Mouse (Mus musculus): ENCODE measurements at regions not wholly inside any gene's neighbourhood (a gene's known extent, or its start where the extent isn't known, plus 50 kb on each side); places are given as distances from the start of the nearest gene placed in this dataset.

- no peak for TF ChIP-seq CTCF (IDR thresholded peaks at IDR 0.05; ENCODE audit: extremely low read depth, insufficient read length, insufficient replicate concordance, low read depth, low read length)
- TF ChIP-seq POLR2A (IDR thresholded peaks at IDR 0.05; ENCODE audit: low read depth, low read length): no peak
Measured at GRCm38 (mm10) chr8:126867121-126867988, 78.3 kb downstream of the Tomm20 start.

Measured in small intestine, adult 2 months (tissue).